Mouse (Mus musculus) intestine, embryonic 14.5 days (tissue): ENCODE data around the gene Slc12a5. TPM values are rescaled to one million over a fixed set of nuclear protein-coding genes. Genes with fewer than 3 reads are reported as not detected.

ENCODE experiments used
- ATAC-seq: fragments of 200-750 bp; cut with Nextera tagmentation; replicated peaks from 2 replicates; pipeline ENCODE4 v1.8.0; 2017; ENCODE audit warnings: low read depth, moderate number of reproducible peaks, moderate TSS enrichment, moderate library complexity; ENCODE audit not compliant: low FRiP score, low TSS enrichment
- DNase-seq: peaks from one replicate; pipeline ENCODE4 v3.0.0-alpha.2; 2018; ENCODE audit warnings: low spot score
- H3K27ac ChIP-seq: fragments of 300-500 bp; sonication (generic); 2 replicates; pipeline ENCODE4 v1.5.1; 2014; ENCODE audit warnings: low read depth, mild to moderate bottlenecking, control low read depth
- H3K27me3 ChIP-seq: fragments of 300-500 bp; sonication (generic); replicated peaks from 2 replicates; pipeline ENCODE4 v1.6.1; 2014; ENCODE audit warnings: low read length, control low read depth; ENCODE audit not compliant: control insufficient read depth, insufficient read depth
- H3K36me3 ChIP-seq: fragments of 300-500 bp; sonication (generic); 2 replicates; pipeline ENCODE4 v1.6.1; 2014; ENCODE audit warnings: low read length, control low read depth; ENCODE audit not compliant: control insufficient read depth, insufficient read depth
- H3K4me1 ChIP-seq: fragments of 300-500 bp; sonication (generic); replicated peaks from 2 replicates; pipeline ENCODE4 v1.6.1; 2014; ENCODE audit warnings: low read length, control low read depth, mixed read lengths; ENCODE audit not compliant: control insufficient read depth, insufficient read depth
- H3K4me2 ChIP-seq: fragments of 300-500 bp; sonication (generic); 2 replicates; pipeline ENCODE4 v1.6.1; 2014; ENCODE audit warnings: low read length
- H3K4me3 ChIP-seq: fragments of 300-500 bp; sonication (generic); 2 replicates; pipeline ENCODE4 v1.5.1; 2014; ENCODE audit warnings: low read depth, low read length, control low read depth, mixed read lengths
- H3K9ac ChIP-seq: fragments of 300-500 bp; sonication (generic); 2 replicates; pipeline ENCODE4 v1.6.1; 2014; ENCODE audit warnings: mild to moderate bottlenecking, low read length
- H3K9me3 ChIP-seq: fragments of 300-500 bp; sonication (generic); 2 replicates; pipeline ENCODE4 v1.6.1; 2016; ENCODE audit warnings: low read length, control low read depth; ENCODE audit not compliant: control insufficient read depth
- WGBS: fragments of 180-500 bp; shearing (Covaris S2); extraction: QIAGEN DNeasy Blood & Tissue Kit; methylation state at CpG from one replicate; pipeline ENCODE4 v1.1.7; 2014; 5-methylcytosine and 5-hydroxymethylcytosine counted together
- polyA plus RNA-seq: library from polyadenylated mRNA; unstranded; fragments of >200 nt; fragmentation: Nextera tagmentation; extraction: Ambion mirVana; gene quantifications from 2 replicates; pipeline ENCODE4 v1.2.1, GENCODE M21; 2014

The Slc12a5 gene
- polyA plus RNA-seq, 1 experiment from 2014 or later = 1.3 TPM

- DNase-seq = peak; percentile 85
- peaks cover 61% of the 10 kb centered on the region for H3K27me3 ChIP-seq
- H3K27ac ChIP-seq = no peak overlapping the region
- no peak overlapping the region for H3K4me2 ChIP-seq
- no peaks in the 10 kb centered on the region for H3K9me3 ChIP-seq
- H3K4me1 ChIP-seq = peaks cover 11% of the 10 kb centered on the region; the same call in 1 of the 2 replicates
- H3K9ac ChIP-seq = no peak overlapping the region
- WGBS = 21% methylated on average over 8 of the region's 8 CpGs
- H3K36me3 ChIP-seq = no peaks in the 10 kb centered on the region
- H3K4me3 ChIP-seq = no peak overlapping the region
- ATAC-seq = no peak
Observed at GRCm38 (mm10) chr2:164966381-164966780, 5.8 kb downstream of the Slc12a5 start.

DNA sequence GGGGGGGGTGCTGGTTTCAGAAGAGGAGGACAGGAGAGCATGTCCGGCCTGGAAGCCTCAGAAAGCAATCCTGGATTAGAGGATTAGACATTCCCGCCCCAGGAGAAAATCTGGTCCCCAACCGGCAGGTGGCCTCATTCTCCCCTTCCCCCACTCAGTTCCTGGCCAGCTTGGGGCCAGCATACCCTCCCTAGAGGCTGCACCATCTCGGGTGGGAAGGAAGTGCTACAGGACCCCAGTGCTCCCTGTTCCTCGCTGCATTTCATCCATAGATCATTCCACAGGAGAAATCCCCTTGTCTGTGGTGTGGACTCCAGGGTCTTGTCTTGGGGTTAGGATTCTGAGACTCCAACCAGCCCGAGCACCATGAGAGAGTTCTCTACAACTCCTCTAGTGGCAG, 6.6 kb downstream of the Slc12a5 start:
- no peak overlapping the region for H3K4me3 ChIP-seq
- no peak overlapping the region for H3K9ac ChIP-seq
- no peaks in the 10 kb centered on the region for H3K36me3 ChIP-seq
- peaks cover 69% of the 10 kb centered on the region for H3K27me3 ChIP-seq
- ATAC-seq (no peak), DNase-seq (no peak)
- WGBS = 15% methylated on average over 6 of the region's 6 CpGs
- H3K4me2 ChIP-seq = no peak overlapping the region
- no peaks in the 10 kb centered on the region for H3K9me3 ChIP-seq
- H3K4me1 ChIP-seq = peaks cover 10% of the 10 kb centered on the region; the same call in 1 of the 2 replicates
- no peak overlapping the region for H3K27ac ChIP-seq

GRCm38 (mm10) chr2:164967761-164968440, 7.3 kb downstream of the Slc12a5 start:
- H3K4me3 ChIP-seq = peak overlapping the region; percentile 23
- peaks cover 10% of the 10 kb centered on the region; the same call in 1 of the 2 replicates for H3K4me1 ChIP-seq
- peak; percentile 40; the same call in 1 of the 2 replicates for ATAC-seq
- no peaks in the 10 kb centered on the region for H3K9me3 ChIP-seq
- H3K4me2 ChIP-seq = peak overlapping the region; percentile 50
- no peak for DNase-seq
- H3K9ac ChIP-seq = no peak overlapping the region
- peaks cover 75% of the 10 kb centered on the region for H3K27me3 ChIP-seq
- WGBS = 2% methylated on average over 63 of the region's 65 CpGs
- H3K27ac ChIP-seq = no peak overlapping the region
- no peaks in the 10 kb centered on the region for H3K36me3 ChIP-seq

- H3K9me3 ChIP-seq = no peaks in the 10 kb centered on the region
- H3K27me3 ChIP-seq = peaks cover 75% of the 10 kb centered on the region
- peak overlapping the region; percentile 23 for H3K4me3 ChIP-seq
- peak overlapping the region; percentile 50 for H3K4me2 ChIP-seq
- no peaks in the 10 kb centered on the region for H3K36me3 ChIP-seq
- peaks cover 10% of the 10 kb centered on the region; the same call in 1 of the 2 replicates for H3K4me1 ChIP-seq
- no peak overlapping the region for H3K27ac ChIP-seq
- DNase-seq (peak; percentile 94), ATAC-seq (peak; percentile 73; the same call in 1 of the 2 replicates)
- H3K9ac ChIP-seq = no peak overlapping the region
- under 1% methylated on average over 28 of the region's 29 CpGs for WGBS
Observed at GRCm38 (mm10) chr2:164968451-164968851, 7.8 kb downstream of the Slc12a5 start.

DNA sequence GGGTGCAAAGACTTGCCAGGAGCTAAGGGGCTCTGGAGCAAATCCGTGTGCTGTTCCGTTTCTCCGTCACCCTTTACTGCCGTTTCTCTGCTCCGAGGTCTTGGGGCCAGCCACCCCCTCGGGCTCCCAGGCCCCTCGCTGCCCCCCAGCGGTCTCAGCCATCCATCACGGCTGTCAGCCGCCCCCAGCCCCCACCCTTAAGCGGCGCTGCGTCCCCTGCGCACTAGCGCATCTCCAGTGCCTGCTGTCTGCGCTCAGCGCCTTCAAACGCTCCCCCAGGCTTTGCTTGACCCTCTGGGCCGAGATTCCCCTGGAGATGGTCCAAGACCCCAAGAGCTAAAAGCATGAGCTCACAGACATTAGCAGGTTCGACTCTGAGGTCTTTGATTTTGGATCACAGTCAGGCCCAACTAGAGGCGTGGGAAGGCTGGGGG, 8.8 kb downstream of the Slc12a5 start:
- H3K27ac ChIP-seq = no peak overlapping the region
- H3K36me3 ChIP-seq = no peaks in the 10 kb centered on the region
- 4% methylated on average over 21 of the region's 21 CpGs for WGBS
- H3K4me2 ChIP-seq = no peak overlapping the region
- DNase-seq = no peak
- peaks cover 10% of the 10 kb centered on the region; the same call in 1 of the 2 replicates for H3K4me1 ChIP-seq
- no peaks in the 10 kb centered on the region for H3K9me3 ChIP-seq
- H3K4me3 ChIP-seq = no peak overlapping the region
- no peak for ATAC-seq
- peaks cover 75% of the 10 kb centered on the region for H3K27me3 ChIP-seq
- H3K9ac ChIP-seq = no peak overlapping the region

GRCm38 (mm10) chr2:164970631-164971196, 10.1 kb downstream of the Slc12a5 start:
- DNase-seq (no peak), ATAC-seq (0 out of 2 replicates have a peak, but pooled peaks have one; percentile 29)
- peaks cover 10% of the 10 kb centered on the region; the same call in 1 of the 2 replicates for H3K4me1 ChIP-seq
- H3K27ac ChIP-seq = no peak overlapping the region
- no peaks in the 10 kb centered on the region for H3K9me3 ChIP-seq
- H3K4me2 ChIP-seq = peak overlapping the region; percentile 23; the same call in 1 of the 2 replicates
- H3K4me3 ChIP-seq = peak overlapping the region; percentile 11; the same call in 1 of the 2 replicates
- H3K27me3 ChIP-seq = peaks cover 68% of the 10 kb centered on the region
- H3K36me3 ChIP-seq = no peaks in the 10 kb centered on the region
- under 1% methylated on average over 42 of the region's 42 CpGs for WGBS
- H3K9ac ChIP-seq = no peak overlapping the region

- Histone ChIP-seq H3K9me3 (no peaks in the 10 kb centered on the region), H3K9ac (no peak overlapping the region), H3K27ac (no peak overlapping the region), H3K4me2 (no peak overlapping the region), H3K27me3 (peaks cover 50% of the 10 kb centered on the region), H3K4me1 (peaks cover 10% of the 10 kb centered on the region; the same call in 1 of the 2 replicates), H3K36me3 (no peaks in the 10 kb centered on the region), H3K4me3 (no peak overlapping the region)
- 68% methylated on average over 5 of the region's 5 CpGs for WGBS
- ATAC-seq (no peak), DNase-seq (no peak)
Observed at GRCm38 (mm10) chr2:164972646-164973045, 12.0 kb downstream of the Slc12a5 start.

DNA sequence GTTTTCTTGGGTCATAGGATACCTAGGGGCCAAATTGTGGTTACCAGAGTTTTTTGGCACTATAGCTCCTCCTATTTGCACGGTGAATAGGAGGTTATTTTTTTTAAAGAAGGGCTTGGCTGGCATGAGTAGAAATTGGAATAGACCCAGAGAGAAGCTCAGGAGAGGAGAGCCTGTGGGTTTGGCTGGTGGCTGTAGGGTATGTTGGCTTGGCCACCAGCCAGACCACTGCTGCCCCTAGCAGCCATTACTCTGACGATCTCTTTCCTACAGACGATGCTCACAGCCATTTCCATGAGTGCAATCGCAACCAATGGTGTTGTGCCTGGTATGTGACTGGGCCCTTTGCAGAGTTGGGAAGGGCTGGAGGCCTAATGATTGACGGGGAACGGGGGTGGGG, 15.0 kb downstream of the Slc12a5 start:
- DNase-seq (no peak), ATAC-seq (no peak)
- Histone ChIP-seq H3K4me1 (0 out of 2 replicates have a peak, but pooled peaks cover under 1% of the 10 kb centered on the region), H3K4me3 (no peak overlapping the region), H3K4me2 (no peak overlapping the region), H3K9ac (no peak overlapping the region), H3K27me3 (peaks cover 21% of the 10 kb centered on the region), H3K9me3 (no peaks in the 10 kb centered on the region), H3K27ac (no peak overlapping the region), H3K36me3 (no peaks in the 10 kb centered on the region)
- WGBS = 85% methylated on average over 6 of the region's 6 CpGs
